Mouse (Mus musculus) embryonic facial prominence, embryonic 10.5 days (tissue): ENCODE measurements around the gene Dnajc15. TPM values are rescaled to one million over a fixed set of nuclear protein-coding genes. Genes with fewer than 3 reads are reported as not detected.
"Not testable (repeated sequence)": the region's sequence is repeated elsewhere in the genome, so short reads cannot be mapped to it uniquely, and the experiment has no call there.

Experiments
- DNase-seq: peaks from one replicate; pipeline ENCODE4 v3.0.0-alpha.2; 2017; ENCODE audit warnings: low spot score
- H3K27ac ChIP-seq: fragments of 300-500 bp; sonication (generic); replicated peaks from 2 replicates; pipeline ENCODE4 v1.5.1; 2016; ENCODE audit warnings: mild to moderate bottlenecking
- H3K27me3 ChIP-seq: fragments of 300-500 bp; sonication (generic); replicated peaks from 2 replicates; pipeline ENCODE4 v1.6.1; 2016; ENCODE audit warnings: low read depth, mild to moderate bottlenecking; ENCODE audit not compliant: poor library complexity, severe bottlenecking
- H3K36me3 ChIP-seq: fragments of 300-500 bp; sonication (generic); replicated peaks from 2 replicates; pipeline ENCODE4 v1.6.1; 2016; ENCODE audit warnings: mild to moderate bottlenecking, moderate library complexity
- H3K4me1 ChIP-seq: fragments of 300-500 bp; sonication (generic); 2 replicates; pipeline ENCODE4 v1.6.1; 2016
- H3K4me3 ChIP-seq: fragments of 300-500 bp; sonication (generic); 2 replicates; pipeline ENCODE4 v1.5.1; 2016; ENCODE audit warnings: mild to moderate bottlenecking, moderate library complexity
- H3K9me3 ChIP-seq: fragments of 300-500 bp; sonication (generic); 2 replicates; pipeline ENCODE4 v1.6.1; 2016; ENCODE audit warnings: mild to moderate bottlenecking
- WGBS: fragments of 180-500 bp; shearing (Covaris S2); methylation state at CpG from one replicate; pipeline ENCODE4 v1.1.7; 2016; 5-methylcytosine and 5-hydroxymethylcytosine counted together
- polyA plus RNA-seq: library from polyadenylated mRNA; unstranded; fragments of >200 nt; fragmentation: Nextera tagmentation; extraction: Ambion mirVana; gene quantifications from 2 replicates; pipeline ENCODE4 v1.2.1, GENCODE M21; 2016

Gene Dnajc15
- polyA plus RNA-seq, 1 experiment from 2014 or later = 110 TPM

GRCm38 (mm10) chr14:77882669-77883068 is 7.7 kb upstream of the Dnajc15 start:
- Histone ChIP-seq H3K9me3 (no peaks in the 10 kb centered on the region), H3K36me3 (no peaks in the 10 kb centered on the region), H3K4me3 (no peak overlapping the region), H3K27me3 (no peaks in the 10 kb centered on the region), H3K4me1 (no peaks in the 10 kb centered on the region), H3K27ac (no peak overlapping the region)
- WGBS = 77% methylated on average over 6 of the region's 6 CpGs
- DNase-seq = no peak

DNA sequence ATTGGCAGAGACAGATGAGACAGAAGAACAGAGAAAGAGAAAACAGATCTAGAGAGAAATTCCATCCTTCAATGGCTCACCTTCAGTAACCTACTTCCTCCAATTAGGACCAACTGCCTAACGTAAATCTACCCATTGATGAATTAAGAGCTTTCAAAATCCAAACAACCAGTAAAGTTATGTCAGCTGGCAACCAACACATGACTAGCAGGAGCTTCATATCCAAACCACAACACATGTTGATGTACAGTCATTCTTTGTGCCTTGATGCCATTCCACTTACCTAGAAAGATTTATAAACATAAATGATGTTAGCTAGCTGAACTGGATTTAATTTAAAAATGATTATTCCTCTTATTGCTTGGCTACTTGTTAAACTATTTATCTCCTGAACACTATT is 7.1 kb upstream of the Dnajc15 start:
- no peaks in the 10 kb centered on the region for H3K4me1 ChIP-seq
- H3K9me3 ChIP-seq = no peaks in the 10 kb centered on the region
- no peak overlapping the region for H3K27ac ChIP-seq
- no peak overlapping the region for H3K4me3 ChIP-seq
- H3K36me3 ChIP-seq = no peaks in the 10 kb centered on the region
- H3K27me3 ChIP-seq = no peaks in the 10 kb centered on the region
- 53% methylated on average over 1 of the region's 1 CpGs for WGBS
- no peak for DNase-seq

DNA sequence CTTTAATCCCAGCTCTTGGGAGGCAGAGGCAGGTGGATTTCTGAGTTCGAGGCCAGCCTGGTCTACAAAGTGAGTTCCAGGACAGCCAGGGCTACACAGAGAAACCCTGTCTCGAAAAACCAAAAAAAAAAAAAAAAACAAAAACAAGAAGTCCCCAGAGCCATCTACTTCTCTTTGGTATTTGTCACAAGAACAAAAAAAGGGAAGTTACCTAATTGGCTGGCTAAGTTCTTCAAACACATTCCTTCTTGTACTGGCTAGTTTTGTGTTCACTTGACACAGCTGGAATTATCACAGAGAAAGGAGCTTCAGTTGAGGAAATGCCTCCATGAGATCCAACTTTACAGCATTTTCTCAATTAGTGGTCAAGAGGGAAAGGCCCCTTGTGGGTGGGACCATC is 3.0 kb upstream of the Dnajc15 start:
- not testable (repeated sequence) for H3K9me3 ChIP-seq, H3K4me3 ChIP-seq, DNase-seq, H3K27me3 ChIP-seq, H3K27ac ChIP-seq, H3K4me1 ChIP-seq, H3K36me3 ChIP-seq
- 73% methylated on average over 2 of the region's 2 CpGs for WGBS

DNA sequence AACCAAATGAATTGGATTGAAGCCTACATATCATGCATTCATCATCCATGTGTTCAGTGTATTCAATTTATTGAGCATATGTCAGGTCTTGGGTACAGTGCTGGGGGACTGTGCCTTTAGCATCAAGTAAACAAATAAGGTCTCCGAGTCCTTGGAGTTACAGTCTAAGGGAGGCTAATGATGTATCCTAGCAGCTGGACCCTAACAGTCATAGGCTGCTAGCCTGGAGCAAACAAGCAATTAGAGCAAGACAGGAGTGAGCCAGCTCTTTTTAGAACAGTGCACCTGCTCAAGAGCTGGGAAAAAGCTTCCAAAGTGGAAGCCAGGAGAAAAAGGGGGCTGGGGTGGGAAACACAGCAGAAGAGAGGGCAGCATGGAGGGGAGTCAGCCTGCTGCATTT is 1.3 kb upstream of the Dnajc15 start:
- H3K27ac ChIP-seq = no peak overlapping the region
- no peak for DNase-seq
- 83% methylated on average over 1 of the region's 1 CpGs for WGBS
- H3K36me3 ChIP-seq = no peaks in the 10 kb centered on the region
- peaks cover 3% of the 10 kb centered on the region; the same call in 1 of the 2 replicates for H3K4me1 ChIP-seq
- no peaks in the 10 kb centered on the region for H3K27me3 ChIP-seq
- no peaks in the 10 kb centered on the region for H3K9me3 ChIP-seq
- H3K4me3 ChIP-seq = no peak overlapping the region

DNA sequence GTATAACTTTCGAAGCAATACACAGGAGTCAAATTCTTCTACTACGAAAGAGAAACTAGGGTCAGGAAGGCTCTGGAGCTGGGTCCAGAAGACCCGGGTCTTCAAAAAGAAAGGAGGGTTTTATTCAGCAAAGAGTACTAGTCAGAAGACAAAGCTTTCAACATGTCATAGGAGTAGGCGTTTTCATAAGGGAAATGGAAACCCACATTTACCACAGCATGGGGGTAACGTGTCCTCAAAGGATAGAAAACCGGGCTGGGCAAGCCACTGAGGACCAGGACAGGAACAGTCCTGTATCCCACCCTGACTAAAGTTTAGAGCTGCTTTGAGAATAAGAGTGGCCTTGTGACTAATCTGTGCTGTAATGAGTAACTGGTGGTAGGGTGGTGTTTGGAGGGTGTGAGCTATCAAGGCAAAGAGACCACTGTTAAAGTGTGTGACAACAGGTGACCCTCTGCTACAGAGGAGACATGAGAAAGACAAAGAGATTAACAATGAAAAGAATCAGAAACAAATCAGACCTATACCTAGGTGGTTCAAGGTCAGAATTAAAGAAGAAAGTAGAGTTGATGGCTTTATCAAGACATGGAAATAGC is 3.4 kb downstream of the Dnajc15 start:
- no peaks in the 10 kb centered on the region for H3K27me3 ChIP-seq
- H3K4me1 ChIP-seq = peaks cover 3% of the 10 kb centered on the region; the same call in 1 of the 2 replicates
- DNase-seq = no peak
- WGBS = 89% methylated on average over 6 of the region's 6 CpGs
- no peak overlapping the region for H3K27ac ChIP-seq
- H3K36me3 ChIP-seq = peaks cover 3% of the 10 kb centered on the region; the same call in 1 of the 2 replicates
- H3K9me3 ChIP-seq = no peaks in the 10 kb centered on the region
- no peak overlapping the region for H3K4me3 ChIP-seq

GRCm38 (mm10) chr14:77870926-77871325 is 4.0 kb downstream of the Dnajc15 start:
- H3K9me3 ChIP-seq = no peaks in the 10 kb centered on the region
- DNase-seq = no peak
- peaks cover 3% of the 10 kb centered on the region; the same call in 1 of the 2 replicates for H3K36me3 ChIP-seq
- peaks cover 3% of the 10 kb centered on the region; the same call in 1 of the 2 replicates for H3K4me1 ChIP-seq
- no peak overlapping the region for H3K27ac ChIP-seq
- 92% methylated on average over 3 of the region's 3 CpGs for WGBS
- H3K27me3 ChIP-seq = no peaks in the 10 kb centered on the region
- H3K4me3 ChIP-seq = no peak overlapping the region

DNA sequence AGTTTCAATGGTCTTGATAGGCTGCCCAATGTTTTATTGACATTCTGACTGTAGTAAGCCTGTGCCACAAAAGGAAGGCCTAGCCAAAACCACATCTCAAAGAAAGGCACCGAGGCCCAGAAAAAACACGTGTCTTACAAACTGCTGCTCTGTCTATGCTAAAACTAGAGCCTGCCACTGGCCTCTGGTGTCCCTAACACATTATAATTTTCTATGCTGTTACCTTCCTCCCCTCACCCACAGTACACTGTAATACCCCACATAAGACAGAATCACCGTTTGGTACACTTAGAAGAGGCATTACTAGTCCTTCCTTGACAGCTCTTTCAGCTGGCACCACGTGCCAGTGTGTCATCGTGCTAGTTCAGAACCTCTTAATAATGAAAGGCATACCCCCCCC is 7.3 kb downstream of the Dnajc15 start:
- H3K27ac ChIP-seq = no peak overlapping the region
- no peaks in the 10 kb centered on the region for H3K9me3 ChIP-seq
- peaks cover 5% of the 10 kb centered on the region; the same call in 1 of the 2 replicates for H3K4me1 ChIP-seq
- 92% methylated on average over 5 of the region's 5 CpGs for WGBS
- no peak overlapping the region for H3K4me3 ChIP-seq
- no peaks in the 10 kb centered on the region for H3K27me3 ChIP-seq
- H3K36me3 ChIP-seq = peaks cover 3% of the 10 kb centered on the region; the same call in 1 of the 2 replicates
- no peak for DNase-seq

GRCm38 (mm10) chr14:77864510-77864909 is 10.4 kb downstream of the Dnajc15 start:
- no peaks in the 10 kb centered on the region for H3K9me3 ChIP-seq
- no peaks in the 10 kb centered on the region for H3K27me3 ChIP-seq
- no peak for DNase-seq
- peaks cover 12% of the 10 kb centered on the region for H3K4me1 ChIP-seq
- WGBS = 93% methylated on average over 6 of the region's 6 CpGs
- H3K4me3 ChIP-seq = no peak overlapping the region
- no peak overlapping the region for H3K27ac ChIP-seq
- peaks cover 3% of the 10 kb centered on the region; the same call in 1 of the 2 replicates for H3K36me3 ChIP-seq

DNA sequence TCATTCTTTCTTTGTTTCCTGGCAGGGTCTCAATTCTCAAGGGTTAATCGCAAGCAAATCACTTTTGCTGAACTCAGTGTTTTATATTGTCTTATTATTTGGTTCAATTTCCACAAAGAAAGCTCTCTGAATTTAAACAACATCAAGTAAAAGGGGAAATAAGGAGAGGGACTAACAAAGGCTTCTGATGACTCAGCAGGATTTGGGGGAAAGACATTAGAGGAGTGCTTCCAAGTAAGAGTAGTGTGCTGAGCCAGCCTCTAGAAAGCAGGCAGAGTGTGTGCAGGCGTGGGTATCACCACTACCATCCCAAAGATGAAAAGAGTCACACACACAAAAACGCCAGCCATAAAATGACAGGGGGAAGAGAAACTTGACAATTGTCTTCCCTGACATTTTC is 10.9 kb downstream of the Dnajc15 start:
- Histone ChIP-seq H3K27me3 (no peaks in the 10 kb centered on the region), H3K4me1 (peaks cover 12% of the 10 kb centered on the region), H3K27ac (no peak overlapping the region), H3K4me3 (no peak overlapping the region), H3K9me3 (no peaks in the 10 kb centered on the region), H3K36me3 (peaks cover 3% of the 10 kb centered on the region; the same call in 1 of the 2 replicates)
- 88% methylated on average over 3 of the region's 3 CpGs for WGBS
- DNase-seq = no peak

- Histone ChIP-seq H3K27ac (no peak overlapping the region), H3K9me3 (no peaks in the 10 kb centered on the region), H3K4me1 (peaks cover 12% of the 10 kb centered on the region), H3K4me3 (no peak overlapping the region), H3K36me3 (no peaks in the 10 kb centered on the region), H3K27me3 (no peaks in the 10 kb centered on the region)
- WGBS = 59% methylated on average over 5 of the region's 5 CpGs
- no peak for DNase-seq
Observed at GRCm38 (mm10) chr14:77860841-77861560, 13.9 kb downstream of the Dnajc15 start.

GRCm38 (mm10) chr14:77859894-77860293 is 15.0 kb downstream of the Dnajc15 start:
- peaks cover 12% of the 10 kb centered on the region for H3K4me1 ChIP-seq
- DNase-seq = no peak
- H3K9me3 ChIP-seq = no peaks in the 10 kb centered on the region
- 98% methylated on average over 1 of the region's 1 CpGs for WGBS
- no peak overlapping the region for H3K4me3 ChIP-seq
- H3K27me3 ChIP-seq = no peaks in the 10 kb centered on the region
- H3K36me3 ChIP-seq = peaks cover 6% of the 10 kb centered on the region
- no peak overlapping the region for H3K27ac ChIP-seq

- Histone ChIP-seq H3K4me3 (no peak overlapping the region), H3K27ac (no peak overlapping the region), H3K27me3 (no peaks in the 10 kb centered on the region), H3K4me1 (no peaks in the 10 kb centered on the region), H3K36me3 (peaks cover 22% of the 10 kb centered on the region), H3K9me3 (no peaks in the 10 kb centered on the region)
- no peak for DNase-seq
- WGBS = 94% methylated on average over 1 of the region's 1 CpGs
Observed at GRCm38 (mm10) chr14:77853951-77854350, 21.0 kb downstream of the Dnajc15 start.

GRCm38 (mm10) chr14:77849852-77850251 is 25.1 kb downstream of the Dnajc15 start:
- H3K9me3 ChIP-seq = no peaks in the 10 kb centered on the region
- WGBS = 88% methylated on average over 7 of the region's 7 CpGs
- H3K27me3 ChIP-seq = no peaks in the 10 kb centered on the region
- peaks cover 3% of the 10 kb centered on the region; the same call in 1 of the 2 replicates for H3K4me1 ChIP-seq
- H3K4me3 ChIP-seq = no peak overlapping the region
- H3K27ac ChIP-seq = no peak overlapping the region
- no peak for DNase-seq
- peaks cover 16% of the 10 kb centered on the region for H3K36me3 ChIP-seq
